Mouse (Mus musculus): ENCODE measurements around the gene Tmem208. TPM values are rescaled to one million over a fixed set of nuclear protein-coding genes. Genes with fewer than 3 reads are reported as not detected.

The Tmem208 gene
- total and polyA plus RNA-seq, 3 experiments = 94.5 to 149 TPM; not detected in 1

- TF ChIP-seq USF1 (IDR thresholded peaks at IDR 0.05; ENCODE audit: low read depth, low read length) = 0 out of 2 replicates have a peak, but pooled peaks have one; percentile 3
- 0 out of 2 replicates have a peak, but pooled peaks have one; percentile 6 for TF ChIP-seq ZC3H11A (IDR thresholded peaks at IDR 0.05; ENCODE audit: low read depth, low read length)
- TF ChIP-seq MAX (IDR thresholded peaks at IDR 0.05; ENCODE audit: low read length) = peak; percentile 46
- no peak for TF ChIP-seq ZKSCAN1 (IDR thresholded peaks at IDR 0.05; ENCODE audit: low read depth, low read length)
- peak in 1 of 2 experiments; percentile 48; a peak in 1 of 4 replicates for TF ChIP-seq POLR2A (IDR thresholded peaks at IDR 0.05; ENCODE audit: control insufficient read depth in 1 of 2, insufficient read depth in 1 of 2, low read depth in 1 of 2, low read length in 2 of 2, poor library complexity in 1 of 2)
- no peak for TF ChIP-seq SMC3 (IDR thresholded peaks at IDR 0.05; ENCODE audit: low read depth, low read length)
- TF ChIP-seq MYC (IDR thresholded peaks at IDR 0.05; ENCODE audit: low read depth, low read length) = 0 out of 2 replicates have a peak, but pooled peaks have one; percentile 62
- TF ChIP-seq TAL1 (IDR thresholded peaks at IDR 0.05; ENCODE audit: low read length) = 0 out of 2 replicates have a peak, but pooled peaks have one; percentile 29
- TF ChIP-seq POLR2AphosphoS5 (IDR thresholded peaks at IDR 0.05; ENCODE audit: borderline replicate concordance, low read depth, low read length) = no peak
- TF ChIP-seq BHLHE40 (IDR thresholded peaks at IDR 0.05; ENCODE audit: borderline replicate concordance, low read depth, low read length) = peak; percentile 46; the same call in 1 of the 2 replicates
- no peak for TF ChIP-seq ZMIZ1 (IDR thresholded peaks at IDR 0.05; ENCODE audit: low read depth, low read length)
- TF ChIP-seq TBP (IDR thresholded peaks at IDR 0.05; ENCODE audit: low read depth, low read length) = peak; percentile 47; the same call in 1 of the 2 replicates
These were observed 12.8 kb downstream of the Tmem208 start (continued) for GRCm38 (mm10) chr8:105338992-105339391.

GRCm38 (mm10) chr8:105339886-105340635 is 13.9 kb downstream of the Tmem208 start:
- H3K27ac ChIP-seq (ENCODE audit: control insufficient read depth, low read depth, low read length) = peak overlapping the region; percentile 84
- peak overlapping the region in 1 of 2 experiments; percentile 41; a peak in 2 of 4 replicates for H3K4me3 ChIP-seq (ENCODE audit: control insufficient read depth in 1 of 2, insufficient read depth in 1 of 2, low read depth in 2 of 2, low read length in 2 of 2)
- H3K79me2 ChIP-seq (ENCODE audit: control insufficient read depth, insufficient read depth, low read length, poor library complexity) = no peaks in the 10 kb centered on the region
- peak; percentile 88 for DNase-seq (ENCODE audit: low read depth, low spot score)
- peaks cover 0 to 46% of the 10 kb centered on the region in 2 experiments; a peak in 2 of 4 replicates for H3K36me3 ChIP-seq (ENCODE audit: control insufficient read depth in 1 of 2, insufficient read depth in 2 of 2, low read length in 2 of 2)
- H3K27me3 ChIP-seq (ENCODE audit: control insufficient read depth in 1 of 2, insufficient read depth in 2 of 2, low read length in 2 of 2) = no peaks in the 10 kb centered on the region
- H3K4me1 ChIP-seq (ENCODE audit: control insufficient read depth in 1 of 2, insufficient read depth in 2 of 2, low read length in 2 of 2) = peaks cover 23 to 60% of the 10 kb centered on the region in 2 experiments
- no peaks in the 10 kb centered on the region for H3K9me3 ChIP-seq (replicated peaks; ENCODE audit: insufficient read depth, low read length)
- peak overlapping the region; percentile 51 for H3K9ac ChIP-seq (ENCODE audit: control insufficient read depth, low read depth, low read length, poor library complexity, severe bottlenecking)
- peak; percentile 74 for TF ChIP-seq GATA1 (IDR thresholded peaks at IDR 0.05; ENCODE audit: low read depth, low read length)
- TF ChIP-seq MAFK (IDR thresholded peaks at IDR 0.05; ENCODE audit: borderline replicate concordance, low read depth, low read length) = peak; percentile 70
- TF ChIP-seq MEF2A (IDR thresholded peaks at IDR 0.05; ENCODE audit: extremely low read depth, insufficient replicate concordance, low read depth, low read length, poor library complexity, severe bottlenecking) = no peak
- TF ChIP-seq MXI1 (IDR thresholded peaks at IDR 0.05; ENCODE audit: low read depth, low read length) = peak; percentile 53; the same call in 1 of the 2 replicates
- TF ChIP-seq ZKSCAN1 (IDR thresholded peaks at IDR 0.05; ENCODE audit: low read depth, low read length) = no peak
- peak; percentile 56; the same call in 1 of the 2 replicates for TF ChIP-seq TBP (IDR thresholded peaks at IDR 0.05; ENCODE audit: low read depth, low read length)
- TF ChIP-seq CHD1 (IDR thresholded peaks at IDR 0.05; ENCODE audit: low read depth, low read length) = no peak
- no peak for TF ChIP-seq SMC3 (IDR thresholded peaks at IDR 0.05; ENCODE audit: low read depth, low read length)
- TF ChIP-seq POLR2AphosphoS2 (IDR thresholded peaks at IDR 0.05; ENCODE audit: low read length) = no peak
- TF ChIP-seq ELF1 (IDR thresholded peaks at IDR 0.05; ENCODE audit: low read depth, low read length) = no peak
- no peak for TF ChIP-seq CTCF (IDR thresholded peaks at IDR 0.05 in 2 of 3, conservative IDR thresholded peaks at IDR 0.05 in 1 of 3; ENCODE audit: control insufficient read depth in 1 of 3, insufficient read depth in 1 of 3, low read depth in 2 of 3, low read length in 3 of 3, poor library complexity in 1 of 3, severe bottlenecking in 1 of 3)
- TF ChIP-seq RCOR1 (IDR thresholded peaks at IDR 0.05; ENCODE audit: low read depth, low read length) = peak; percentile 63
- TF ChIP-seq HCFC1 (IDR thresholded peaks at IDR 0.05; ENCODE audit: low read depth, low read length) = no peak
- 0 out of 2 replicates have a peak, but pooled peaks have one; percentile 19 for TF ChIP-seq ZMIZ1 (IDR thresholded peaks at IDR 0.05; ENCODE audit: low read depth, low read length)
- TF ChIP-seq USF1 (IDR thresholded peaks at IDR 0.05; ENCODE audit: low read depth, low read length) = no peak
- no peak for TF ChIP-seq MYC (IDR thresholded peaks at IDR 0.05; ENCODE audit: low read depth, low read length)
- no peak for TF ChIP-seq RAD21 (IDR thresholded peaks at IDR 0.05; ENCODE audit: low read depth, low read length)
- no peak for TF ChIP-seq CHD2 (IDR thresholded peaks at IDR 0.05; ENCODE audit: low read length)
- TF ChIP-seq TCF12 (IDR thresholded peaks at IDR 0.05; ENCODE audit: low read depth, low read length) = 0 out of 2 replicates have a peak, but pooled peaks have one; percentile 39
- TF ChIP-seq NELFE (IDR thresholded peaks at IDR 0.05; ENCODE audit: low read depth, low read length) = peak; percentile 55
- TF ChIP-seq KAT2A (conservative IDR thresholded peaks at IDR 0.05; ENCODE audit: low read depth, low read length) = no peak
- peak; percentile 71 for TF ChIP-seq SIN3A (IDR thresholded peaks at IDR 0.05; ENCODE audit: low read length)
- TF ChIP-seq BHLHE40 (IDR thresholded peaks at IDR 0.05; ENCODE audit: borderline replicate concordance, low read depth, low read length) = no peak
- no peak for TF ChIP-seq POLR2AphosphoS5 (IDR thresholded peaks at IDR 0.05; ENCODE audit: borderline replicate concordance, low read depth, low read length)
- TF ChIP-seq E2F4 (IDR thresholded peaks at IDR 0.05; ENCODE audit: borderline replicate concordance, low read depth, low read length) = no peak
- no peak for TF ChIP-seq JUND (IDR thresholded peaks at IDR 0.05; ENCODE audit: low read depth, low read length)
- TF ChIP-seq USF2 (IDR thresholded peaks at IDR 0.05; ENCODE audit: borderline replicate concordance in 1 of 2, insufficient read depth in 1 of 2, low read depth in 1 of 2, low read length in 2 of 2) = no peak
- no peak for TF ChIP-seq MYB (IDR thresholded peaks at IDR 0.05; ENCODE audit: low read depth, low read length)
